Mouse (Mus musculus) embryo, embryonic 9.5 days (tissue): ENCODE data around the gene Ccr8.
A peak's percentile ranks its signal among the peaks of the same experiment; 100 is the strongest.

ENCODE experiments used
- DNase-seq: peaks from one replicate; pipeline ENCODE4 v3.0.0-alpha.2; 2017; ENCODE audit errors: extremely low spot score

Ccr8 gene

GRCm38 (mm10) chr9:120091696-120092238 lies at the start of gene Ccr8:
TSS of gene Ccr8 (plus strand) at chr9:120092114.
- no peak for DNase-seq

- no peak for DNase-seq
These were observed 48.8 kb upstream of the Ccr8 start for GRCm38 (mm10) chr9:120043115-120043514.

- no peak for DNase-seq
These were observed 43.4 kb upstream of the Ccr8 start for GRCm38 (mm10) chr9:120048495-120048894.

- DNase-seq: no peak
These were observed 42.5 kb upstream of the Ccr8 start for GRCm38 (mm10) chr9:120049407-120049806.

- DNase-seq: no peak
These were observed 37.2 kb upstream of the Ccr8 start for GRCm38 (mm10) chr9:120054545-120055277.

- DNase-seq: no peak
These were observed 35.7 kb upstream of the Ccr8 start for GRCm38 (mm10) chr9:120056201-120056600.

- DNase-seq: no peak
These were observed 33.2 kb upstream of the Ccr8 start for GRCm38 (mm10) chr9:120058730-120059129.

- no peak for DNase-seq
These were observed 27.6 kb upstream of the Ccr8 start for GRCm38 (mm10) chr9:120064317-120064716.

GRCm38 (mm10) chr9:120067609-120068008 lies 24.3 kb upstream of the Ccr8 start:
- DNase-seq: no peak

GRCm38 (mm10) chr9:120068047-120068446 lies 23.9 kb upstream of the Ccr8 start:
- DNase-seq: no peak

GRCm38 (mm10) chr9:120069779-120070178 lies 22.1 kb upstream of the Ccr8 start, which contains the start of gene Cx3cr1:
TSS of gene Cx3cr1 (minus strand) at chr9:120069879.
- DNase-seq: no peak

- no peak for DNase-seq
These were observed 20.7 kb upstream of the Ccr8 start for GRCm38 (mm10) chr9:120071251-120071650.

- DNase-seq: peak; percentile 81
These were observed 18.7 kb upstream of the Ccr8 start for GRCm38 (mm10) chr9:120073169-120073568.

GRCm38 (mm10) chr9:120074516-120074915 lies 17.4 kb upstream of the Ccr8 start:
- DNase-seq: no peak

- DNase-seq: no peak
These were observed 13.7 kb upstream of the Ccr8 start for GRCm38 (mm10) chr9:120078241-120078640.

- DNase-seq: no peak
These were observed 12.0 kb upstream of the Ccr8 start for GRCm38 (mm10) chr9:120079901-120080300.

GRCm38 (mm10) chr9:120080546-120081108 lies 11.3 kb upstream of the Ccr8 start:
- DNase-seq: no peak

- DNase-seq: no peak
These were observed 10.7 kb upstream of the Ccr8 start for GRCm38 (mm10) chr9:120081247-120081646.

GRCm38 (mm10) chr9:120081967-120082366 lies 9.9 kb upstream of the Ccr8 start:
- DNase-seq: no peak

GRCm38 (mm10) chr9:120082691-120083090 lies 9.2 kb upstream of the Ccr8 start:
- DNase-seq: no peak

- no peak for DNase-seq
These were observed 8.6 kb upstream of the Ccr8 start for GRCm38 (mm10) chr9:120083158-120083894.

GRCm38 (mm10) chr9:120084406-120084805 lies 7.5 kb upstream of the Ccr8 start:
- DNase-seq: no peak
